Mouse (Mus musculus) intestine, embryonic 15.5 days (tissue): Measurements from ENCODE around the gene Acmsd. TPM values are rescaled to one million over a fixed set of nuclear protein-coding genes. Genes with fewer than 3 reads are reported as not detected.
"Not testable (repeated sequence)": the region's sequence is repeated elsewhere in the genome, so short reads cannot be mapped to it uniquely, and the experiment has no call there.

ENCODE experiments used
- ATAC-seq: fragments of 200-750 bp; cut with Nextera tagmentation; 2 replicates; pipeline ENCODE4 v1.8.0; 2017; ENCODE audit warnings: moderate TSS enrichment, moderate library complexity
- H3K27ac ChIP-seq: fragments of 300-500 bp; sonication (generic); 2 replicates; pipeline ENCODE4 v1.5.1; 2015; ENCODE audit warnings: mild to moderate bottlenecking, inconsistent platforms
- H3K27me3 ChIP-seq: fragments of 300-500 bp; sonication (generic); replicated peaks from 2 replicates; pipeline ENCODE4 v1.6.1; 2015; ENCODE audit warnings: inconsistent platforms
- H3K36me3 ChIP-seq: fragments of 300-500 bp; sonication (generic); 2 replicates; pipeline ENCODE4 v1.6.1; 2015; ENCODE audit warnings: inconsistent platforms
- H3K4me1 ChIP-seq: fragments of 300-500 bp; sonication (generic); replicated peaks from 2 replicates; pipeline ENCODE4 v1.6.1; 2015; ENCODE audit warnings: inconsistent platforms
- H3K4me2 ChIP-seq: fragments of 300-500 bp; sonication (generic); replicated peaks from 2 replicates; pipeline ENCODE4 v1.6.1; 2015; ENCODE audit warnings: mild to moderate bottlenecking, inconsistent platforms
- H3K4me3 ChIP-seq: fragments of 300-500 bp; sonication (generic); replicated peaks from 2 replicates; pipeline ENCODE4 v1.5.1; 2015; ENCODE audit warnings: inconsistent platforms
- H3K9ac ChIP-seq: fragments of 300-500 bp; sonication (generic); 2 replicates; pipeline ENCODE4 v1.6.1; 2015; ENCODE audit warnings: inconsistent platforms
- H3K9me3 ChIP-seq: fragments of 300-500 bp; sonication (generic); 2 replicates; pipeline ENCODE4 v1.6.1; 2016; ENCODE audit warnings: inconsistent platforms
- WGBS: fragments of 180-500 bp; shearing (Covaris S2); methylation state at CpG from one replicate; pipeline ENCODE4 v1.1.7; 2015; 5-methylcytosine and 5-hydroxymethylcytosine counted together
- polyA plus RNA-seq: library from polyadenylated mRNA; unstranded; fragments of >200 nt; fragmentation: Nextera tagmentation; extraction: Ambion mirVana; gene quantifications from 2 replicates; pipeline ENCODE4 v1.2.1, GENCODE M21; 2015

The Acmsd gene
- polyA plus RNA-seq, 1 experiment from 2014 or later, result 0.28 TPM

DNA sequence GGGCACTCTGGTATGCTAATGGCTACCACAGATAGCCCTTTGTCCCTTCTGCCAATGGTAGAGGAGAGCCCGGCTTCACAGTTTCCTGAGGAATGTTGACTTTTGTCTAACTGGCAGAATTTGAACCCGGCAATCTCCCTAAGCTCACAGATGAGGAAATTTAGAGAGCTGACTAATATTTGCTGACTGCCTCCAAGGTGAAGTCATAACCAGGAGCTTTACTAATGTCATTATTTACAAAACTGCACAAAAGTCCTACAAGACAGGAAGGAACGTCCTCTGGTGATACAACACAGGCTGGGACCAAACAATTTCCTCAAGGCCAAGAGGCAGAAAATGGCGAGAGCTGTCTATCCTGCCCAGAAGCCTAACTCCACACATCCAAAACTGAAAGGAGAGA, 26.6 kb downstream of the Acmsd start:
- Histone ChIP-seq H3K4me3 (no peak overlapping the region), H3K27ac (no peak overlapping the region), H3K9ac (no peak overlapping the region), H3K4me1 (no peaks in the 10 kb centered on the region), H3K36me3 (no peaks in the 10 kb centered on the region), H3K27me3 (no peaks in the 10 kb centered on the region), H3K4me2 (no peak overlapping the region), H3K9me3 (no peaks in the 10 kb centered on the region)
- WGBS, result 31% methylated on average over 4 of the region's 4 CpGs
- no peak for ATAC-seq

DNA sequence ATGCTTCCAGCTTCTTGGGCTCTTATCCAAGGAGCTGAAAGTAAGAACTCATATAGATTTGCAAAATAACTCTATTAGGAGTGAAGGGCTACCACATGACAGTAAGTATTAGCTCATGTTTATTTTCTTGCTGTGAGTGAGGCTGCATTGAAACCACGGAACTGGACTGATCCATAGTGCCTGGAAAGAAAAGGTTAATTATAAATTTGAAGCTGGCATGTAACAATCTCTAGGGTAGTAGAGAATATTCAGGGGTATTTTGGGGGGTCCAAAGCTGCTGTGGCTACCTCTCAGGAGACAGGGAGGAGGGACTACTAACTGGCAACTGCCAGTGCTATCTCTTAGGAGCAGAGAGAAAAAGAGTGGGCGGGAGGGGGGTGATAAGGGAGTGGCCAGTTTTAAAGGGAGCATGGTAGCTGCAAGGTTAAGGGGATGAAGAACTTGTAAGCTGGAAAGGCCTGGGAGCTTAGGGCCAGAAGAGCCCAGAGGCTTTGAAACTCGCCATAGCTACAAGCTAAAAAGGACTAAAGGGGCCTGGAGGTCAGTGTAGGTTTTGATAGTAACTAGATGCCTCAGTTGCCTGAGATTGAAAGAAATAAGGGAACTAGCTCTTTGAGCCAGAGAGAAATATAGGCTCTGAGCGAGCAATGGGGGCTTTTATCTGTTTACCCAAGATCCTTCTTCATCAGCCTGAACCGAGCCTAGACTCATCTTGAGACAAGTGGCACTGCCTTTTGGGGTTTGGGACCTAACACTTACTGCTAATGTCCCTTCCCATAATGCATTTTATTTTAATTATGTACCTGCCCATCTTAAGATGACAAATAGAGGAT, 27.3 kb downstream of the Acmsd start:
- Histone ChIP-seq H3K4me2 (no peak overlapping the region), H3K9ac (no peak overlapping the region), H3K4me1 (no peaks in the 10 kb centered on the region), H3K4me3 (no peak overlapping the region), H3K27ac (no peak overlapping the region), H3K36me3 (no peaks in the 10 kb centered on the region), H3K27me3 (no peaks in the 10 kb centered on the region), H3K9me3 (no peaks in the 10 kb centered on the region)
- WGBS, result 69% methylated on average over 5 of the region's 5 CpGs
- peak; percentile 81 for ATAC-seq

DNA sequence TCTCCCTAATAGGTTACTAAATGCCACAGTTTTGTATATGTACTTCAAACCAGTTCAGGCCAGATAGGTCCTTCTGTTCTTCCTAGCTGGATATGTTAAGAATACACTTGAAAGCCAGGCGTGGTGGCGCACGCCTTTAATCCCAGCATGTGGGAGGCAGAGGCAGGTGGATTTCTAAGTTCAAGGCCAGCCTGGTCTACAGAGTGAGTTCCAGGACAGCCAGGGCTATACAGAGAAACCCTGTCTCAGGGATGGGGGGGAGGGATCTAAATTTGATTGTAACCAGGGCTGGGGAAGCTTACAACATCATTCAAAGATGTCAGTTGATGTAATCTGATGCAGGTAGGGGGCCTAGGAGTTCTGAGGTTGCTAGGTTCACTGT, 27.9 kb downstream of the Acmsd start:
- not testable (repeated sequence) for H3K9me3 ChIP-seq, H3K36me3 ChIP-seq, H3K9ac ChIP-seq, H3K4me3 ChIP-seq, H3K4me2 ChIP-seq, H3K4me1 ChIP-seq, H3K27ac ChIP-seq, ATAC-seq, H3K27me3 ChIP-seq
- WGBS, result 92% methylated on average over 3 of the region's 3 CpGs

DNA sequence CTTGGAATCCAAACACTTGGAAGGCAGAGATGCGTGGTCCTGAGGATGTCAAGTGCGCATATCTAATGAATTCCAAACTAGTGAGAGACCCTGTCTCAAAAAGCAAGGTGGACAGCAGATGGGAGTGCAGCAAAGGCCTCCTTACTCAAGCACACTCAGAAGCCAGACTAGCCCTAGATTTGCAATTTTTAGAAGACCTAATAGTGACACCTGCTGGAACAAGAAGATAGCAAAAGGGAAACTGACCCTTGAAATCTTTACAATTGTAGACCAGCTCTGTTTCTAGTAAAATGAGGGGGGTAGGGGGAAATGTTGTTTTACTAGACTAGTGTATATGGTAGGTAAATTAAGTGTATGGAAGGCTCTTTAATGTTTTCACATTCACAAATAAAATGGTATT, 36.3 kb downstream of the Acmsd start:
- H3K9me3 ChIP-seq, result no peaks in the 10 kb centered on the region
- 60% methylated on average over 2 of the region's 2 CpGs for WGBS
- H3K27me3 ChIP-seq, result no peaks in the 10 kb centered on the region
- ATAC-seq, result no peak
- no peak overlapping the region for H3K27ac ChIP-seq
- no peaks in the 10 kb centered on the region for H3K4me1 ChIP-seq
- no peak overlapping the region for H3K4me3 ChIP-seq
- H3K36me3 ChIP-seq, result no peaks in the 10 kb centered on the region
- H3K9ac ChIP-seq, result no peak overlapping the region
- H3K4me2 ChIP-seq, result no peak overlapping the region

DNA sequence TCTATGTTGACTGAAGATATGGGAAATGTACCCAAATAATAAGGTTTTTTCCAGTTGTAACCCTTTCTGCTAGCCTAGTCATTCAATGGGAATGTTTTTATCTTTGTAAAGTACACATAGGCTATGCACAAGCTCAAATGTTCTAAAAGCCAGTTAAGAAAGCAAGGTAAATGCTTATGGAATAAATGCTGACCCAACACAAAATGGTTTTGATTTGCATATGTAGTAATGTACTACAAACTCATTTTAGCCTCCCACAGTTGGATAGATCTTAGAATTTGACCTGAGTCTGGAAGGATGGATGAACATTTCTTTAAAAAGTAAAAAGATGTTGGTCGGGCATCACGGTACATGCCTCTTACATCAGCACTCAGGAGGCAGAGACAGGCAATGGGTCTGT, 37.5 kb downstream of the Acmsd start:
- no peak overlapping the region for H3K4me2 ChIP-seq
- H3K27ac ChIP-seq, result no peak overlapping the region
- ATAC-seq, result no peak
- H3K4me1 ChIP-seq, result no peaks in the 10 kb centered on the region
- H3K9ac ChIP-seq, result no peak overlapping the region
- no peak overlapping the region for H3K4me3 ChIP-seq
- no peaks in the 10 kb centered on the region for H3K27me3 ChIP-seq
- 89% methylated on average over 2 of the region's 2 CpGs for WGBS
- H3K36me3 ChIP-seq, result no peaks in the 10 kb centered on the region
- H3K9me3 ChIP-seq, result no peaks in the 10 kb centered on the region

DNA sequence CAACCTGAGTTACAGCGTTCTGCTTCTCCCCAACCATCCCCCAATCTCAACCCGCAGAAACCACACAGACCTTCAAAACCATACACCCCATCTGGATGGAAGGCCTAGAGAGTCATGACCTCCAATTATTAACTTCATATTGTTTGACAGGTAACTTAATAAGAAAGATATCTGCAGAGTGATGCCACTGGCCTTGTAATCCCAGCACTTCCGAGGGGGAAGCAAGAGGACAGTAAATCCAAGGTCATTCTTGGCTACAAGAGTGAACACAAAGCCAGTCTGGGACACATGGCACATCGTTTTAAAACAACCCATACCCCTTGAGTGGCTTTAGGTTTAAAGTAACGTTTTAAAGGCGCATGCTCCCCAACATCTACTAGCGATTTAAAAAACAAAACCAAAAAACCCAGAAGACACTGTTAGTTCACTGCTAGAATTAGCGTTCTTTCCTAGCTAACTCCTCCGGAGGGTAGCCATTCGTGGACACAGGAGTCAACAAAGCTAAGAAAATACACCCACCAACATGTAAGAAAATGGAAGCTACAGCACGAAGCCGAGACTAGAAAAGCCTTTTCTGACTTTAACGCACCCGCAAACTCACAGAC, 44.1 kb downstream of the Acmsd start:
- H3K4me3 ChIP-seq, result peak overlapping the region; percentile 81
- no peaks in the 10 kb centered on the region for H3K36me3 ChIP-seq
- ATAC-seq, result peak; percentile 39
- no peaks in the 10 kb centered on the region for H3K27me3 ChIP-seq
- peak overlapping the region; percentile 45 for H3K9ac ChIP-seq
- H3K9me3 ChIP-seq, result no peaks in the 10 kb centered on the region
- H3K4me1 ChIP-seq, result no peaks in the 10 kb centered on the region
- H3K4me2 ChIP-seq, result peak overlapping the region; percentile 63
- peak overlapping the region; percentile 81 for H3K27ac ChIP-seq
- WGBS, result 2% methylated on average over 14 of the region's 14 CpGs

DNA sequence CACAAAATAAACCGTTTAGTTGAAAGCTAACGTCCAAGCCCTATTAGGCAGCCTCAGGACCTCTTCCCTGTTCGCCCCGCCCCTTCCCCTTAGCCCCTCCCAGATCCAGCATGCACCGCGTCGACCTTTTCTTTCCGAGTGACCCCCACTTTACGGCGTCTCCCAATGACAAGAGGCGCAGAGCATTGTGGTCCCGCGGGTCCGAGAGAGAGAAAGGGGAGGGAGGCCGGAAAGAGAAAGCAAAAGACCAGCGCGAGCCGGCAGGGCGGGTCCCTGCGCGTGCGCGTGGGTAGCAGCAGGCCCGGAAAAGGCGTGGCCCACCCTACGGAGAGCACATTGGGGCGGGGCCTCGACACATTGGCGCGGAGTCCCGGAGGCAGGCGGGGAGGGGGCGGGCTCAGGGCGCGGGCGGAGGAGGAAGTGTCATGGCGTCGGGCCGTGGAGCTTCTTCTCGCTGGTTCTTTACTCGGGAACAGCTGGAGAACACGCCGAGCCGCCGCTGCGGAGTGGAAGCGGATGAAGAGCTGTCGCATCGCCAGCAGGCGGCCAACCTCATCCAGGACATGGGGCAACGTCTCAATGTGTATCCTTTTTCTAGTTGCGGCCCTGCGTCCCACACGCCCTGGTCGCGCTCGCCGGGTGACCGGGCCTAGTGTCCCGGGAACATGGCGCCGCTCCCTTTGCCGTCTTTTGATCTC, 44.7 kb downstream of the Acmsd start, which contains the start of gene Ccnt2:
Gene Ccnt2 (plus strand): TSS at position 362 of the 698 bp plus-strand sequence.
- Histone ChIP-seq H3K36me3 (no peaks in the 10 kb centered on the region), H3K27me3 (no peaks in the 10 kb centered on the region), H3K4me1 (no peaks in the 10 kb centered on the region), H3K9me3 (no peaks in the 10 kb centered on the region), H3K4me2 (peak within 1 kb of the TSS; percentile 63), H3K4me3 (peak within 1 kb of the TSS; percentile 81), H3K9ac (peak within 1 kb of the TSS; percentile 87), H3K27ac (peak within 1 kb of the TSS; percentile 92)
- under 1% methylated on average over 63 of the region's 63 CpGs for WGBS
- peak; percentile 99 for ATAC-seq

DNA sequence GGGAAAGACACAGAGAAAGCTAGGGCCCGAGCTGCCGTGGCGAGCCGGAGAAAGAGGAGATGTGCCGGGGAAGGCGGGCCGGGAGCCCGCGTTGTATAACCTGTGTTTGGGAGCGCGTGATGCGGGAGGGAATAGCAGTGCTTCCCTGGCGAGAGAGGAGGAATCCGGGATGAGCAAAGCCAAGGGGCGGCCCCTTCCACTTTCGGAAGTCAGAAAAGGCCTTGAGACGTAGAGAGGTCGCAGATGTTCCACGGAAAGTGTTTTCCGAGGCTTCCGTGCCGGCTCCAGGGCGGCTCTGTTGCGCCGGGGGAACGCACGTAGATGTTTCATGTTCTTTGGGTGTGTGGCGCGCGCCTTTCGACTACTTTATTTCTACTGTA, 45.3 kb downstream of the Acmsd start:
- Histone ChIP-seq H3K27me3 (no peaks in the 10 kb centered on the region), H3K4me2 (peak overlapping the region; percentile 59), H3K36me3 (no peaks in the 10 kb centered on the region), H3K27ac (peak overlapping the region; percentile 92), H3K9me3 (no peaks in the 10 kb centered on the region), H3K4me3 (peak overlapping the region; percentile 81), H3K4me1 (no peaks in the 10 kb centered on the region), H3K9ac (peak overlapping the region; percentile 87)
- under 1% methylated on average over 31 of the region's 31 CpGs for WGBS
- ATAC-seq, result peak; percentile 48

DNA sequence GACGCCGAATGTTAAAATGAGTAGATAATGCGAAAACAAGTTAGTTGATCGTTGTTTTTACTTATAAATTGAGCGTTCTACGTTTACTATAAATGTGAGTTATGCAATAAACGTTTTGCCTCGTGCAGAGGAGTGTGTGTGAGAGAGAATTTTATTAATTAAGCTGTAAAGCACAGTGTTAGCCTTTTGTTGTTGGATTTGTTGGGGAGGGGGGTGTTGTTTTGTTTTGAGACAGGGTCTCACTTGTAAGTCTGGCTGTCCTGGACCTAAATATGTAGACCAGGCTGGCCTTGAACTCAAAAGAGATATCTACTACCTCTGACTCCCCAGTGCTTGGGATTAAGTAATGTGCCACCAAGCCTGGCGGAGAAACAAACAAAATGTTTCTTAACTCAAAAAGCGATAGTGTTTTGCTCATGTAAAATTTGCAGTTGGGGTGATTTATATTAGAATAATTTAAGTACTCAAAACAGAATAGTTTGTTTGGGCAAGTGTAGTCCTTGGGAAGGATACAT, 46.0 kb downstream of the Acmsd start:
- Histone ChIP-seq H3K4me3 (peak overlapping the region; percentile 81), H3K36me3 (no peaks in the 10 kb centered on the region), H3K4me1 (no peaks in the 10 kb centered on the region), H3K9me3 (no peaks in the 10 kb centered on the region), H3K27ac (no peak overlapping the region), H3K4me2 (peak overlapping the region; percentile 59), H3K9ac (peak overlapping the region; percentile 87; the same call in 1 of the 2 replicates), H3K27me3 (no peaks in the 10 kb centered on the region)
- ATAC-seq, result no peak
- WGBS, result 6% methylated on average over 10 of the region's 10 CpGs

DNA sequence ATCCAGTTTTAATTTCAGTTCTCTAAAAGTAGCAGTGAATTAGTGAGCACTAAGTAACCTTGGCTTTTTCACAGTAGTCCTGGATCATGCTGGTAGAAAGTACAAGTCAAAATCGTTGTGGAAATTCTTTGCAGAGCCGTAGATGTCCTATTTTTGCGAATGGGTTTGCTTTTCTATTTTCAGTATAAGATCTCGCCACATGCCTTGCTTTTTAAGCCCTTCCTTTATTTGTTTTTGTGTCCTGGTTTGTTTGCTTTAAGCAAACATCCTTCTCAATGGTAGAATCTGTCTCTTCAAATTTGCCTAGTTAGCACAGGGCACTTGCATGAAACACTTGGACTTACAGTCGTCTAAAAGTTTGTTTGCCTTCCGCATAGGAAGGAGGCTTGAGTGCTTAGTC, 47.0 kb downstream of the Acmsd start:
- 40% methylated on average over 6 of the region's 6 CpGs for WGBS
- H3K4me2 ChIP-seq, result peak overlapping the region; percentile 35
- no peaks in the 10 kb centered on the region for H3K4me1 ChIP-seq
- H3K9ac ChIP-seq, result no peak overlapping the region
- H3K4me3 ChIP-seq, result no peak overlapping the region; the same call in 1 of the 2 replicates
- H3K27me3 ChIP-seq, result no peaks in the 10 kb centered on the region
- no peak overlapping the region for H3K27ac ChIP-seq
- no peaks in the 10 kb centered on the region for H3K36me3 ChIP-seq
- no peaks in the 10 kb centered on the region for H3K9me3 ChIP-seq
- ATAC-seq, result no peak

DNA sequence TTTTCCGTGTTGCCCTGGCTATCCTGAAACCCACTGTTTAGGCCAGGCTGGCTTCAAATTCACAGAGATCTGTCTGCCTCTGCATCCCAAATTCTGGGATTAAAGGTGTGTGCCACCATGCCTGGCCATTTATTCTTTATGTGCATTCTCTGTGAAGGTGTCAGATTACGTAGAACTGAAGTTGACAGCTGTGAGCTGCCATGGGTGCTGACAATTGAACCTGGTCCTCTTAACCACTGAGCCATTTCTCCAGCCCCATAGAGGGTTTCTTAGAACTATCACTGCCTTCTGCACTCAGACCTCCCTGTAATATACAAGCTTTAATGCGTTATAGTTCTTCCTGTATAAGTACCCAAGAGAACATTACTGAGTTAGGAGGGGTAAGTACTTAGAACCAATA, 49.4 kb downstream of the Acmsd start:
- Histone ChIP-seq H3K27me3 (no peaks in the 10 kb centered on the region), H3K36me3 (no peaks in the 10 kb centered on the region), H3K9me3 (no peaks in the 10 kb centered on the region), H3K9ac (no peak overlapping the region), H3K27ac (no peak overlapping the region), H3K4me3 (no peak overlapping the region), H3K4me1 (no peaks in the 10 kb centered on the region), H3K4me2 (no peak overlapping the region)
- ATAC-seq, result no peak
- 89% methylated on average over 3 of the region's 3 CpGs for WGBS

DNA sequence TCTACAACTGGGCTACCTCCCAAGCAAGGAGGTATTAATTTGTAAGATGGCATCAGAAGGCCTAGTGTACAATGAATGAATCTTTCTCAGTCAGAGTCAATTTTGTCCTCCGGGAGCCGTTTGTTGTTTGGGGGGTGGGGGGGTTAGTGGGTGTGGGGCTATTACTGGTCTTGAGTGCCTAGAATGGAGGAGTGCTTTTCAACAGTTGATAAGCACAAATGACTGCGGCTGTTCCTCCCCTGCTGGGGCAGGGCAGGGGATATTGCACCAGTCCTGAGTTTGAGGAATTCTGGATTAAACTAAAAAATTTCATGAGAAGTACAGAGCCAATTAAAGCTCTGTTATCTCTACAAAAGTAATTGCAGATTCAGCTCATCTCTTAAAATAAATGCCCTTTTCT, 50.9 kb downstream of the Acmsd start:
- Histone ChIP-seq H3K9me3 (no peaks in the 10 kb centered on the region), H3K27ac (no peak overlapping the region), H3K27me3 (no peaks in the 10 kb centered on the region), H3K4me3 (no peak overlapping the region), H3K36me3 (no peaks in the 10 kb centered on the region), H3K4me1 (no peaks in the 10 kb centered on the region), H3K4me2 (no peak overlapping the region), H3K9ac (no peak overlapping the region)
- 26% methylated on average over 3 of the region's 3 CpGs for WGBS
- no peak for ATAC-seq
